Mouse (Mus musculus) stomach, postnatal 0 days (tissue): ENCODE data around the gene Ubiad1.

ENCODE experiments used
- CTCF ChIP-seq: IDR thresholded peaks from 2 replicates; pipeline ENCODE4 v1.5.1; 2016; ENCODE audit warnings: antibody characterized with exemption, low read depth, mild to moderate bottlenecking, moderate library complexity
- EP300 ChIP-seq: optimal IDR thresholded peaks from 2 replicates; pipeline ENCODE3; 2016; ENCODE audit warnings: antibody characterized with exemption

- no peak for TF ChIP-seq CTCF
- TF ChIP-seq EP300 = no peak
These were observed 45.9 kb upstream of the Ubiad1 start for GRCm38 (mm10) chr4:148490502-148490901.
